Mouse (Mus musculus): ENCODE measurements around the gene Mitf.

Gene Mitf

DNA sequence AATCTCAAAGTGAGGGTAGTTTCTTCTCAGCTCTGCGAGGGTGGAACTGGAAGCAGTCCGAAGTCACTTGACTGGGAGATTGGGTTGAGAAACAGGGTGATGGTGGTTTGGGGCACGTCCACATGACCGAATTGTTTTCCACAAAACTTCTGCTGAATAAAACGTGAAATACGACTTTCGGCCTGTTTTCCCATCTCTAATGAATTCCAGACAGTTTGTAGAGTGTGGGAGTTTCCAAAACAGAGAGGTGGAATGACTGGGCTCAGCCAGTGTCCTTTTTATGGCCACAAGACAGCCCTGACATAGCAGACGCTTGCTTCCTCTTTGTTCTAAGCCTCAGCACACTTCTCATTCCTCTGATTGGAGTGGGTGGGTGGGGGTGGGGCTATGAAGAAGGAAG, 13.7 kb downstream of the Mitf start:
- in situ Hi-C loops (cut with MseI, MboI) = no loop called here

DNA sequence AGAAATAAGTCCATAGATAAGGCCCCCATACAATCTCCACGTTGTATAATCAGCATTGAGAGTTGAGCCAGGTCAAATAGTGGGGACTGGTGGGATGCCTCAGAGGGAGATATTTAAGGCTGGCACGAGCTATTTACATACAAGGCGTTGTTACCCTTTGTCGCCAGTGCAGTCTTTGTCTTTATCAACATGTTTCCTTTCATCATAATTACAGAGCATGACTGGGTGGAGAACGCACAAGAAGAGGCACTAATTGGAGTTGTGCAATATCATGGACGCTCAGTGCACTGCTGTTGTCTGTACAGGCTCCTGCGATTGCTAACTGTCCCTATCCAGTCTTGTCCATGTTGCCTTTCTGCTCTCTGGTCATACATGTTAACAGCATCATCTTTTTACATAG, 15.0 kb downstream of the Mitf start:
- in situ Hi-C loops (cut with MseI, MboI) = no loop called here

DNA sequence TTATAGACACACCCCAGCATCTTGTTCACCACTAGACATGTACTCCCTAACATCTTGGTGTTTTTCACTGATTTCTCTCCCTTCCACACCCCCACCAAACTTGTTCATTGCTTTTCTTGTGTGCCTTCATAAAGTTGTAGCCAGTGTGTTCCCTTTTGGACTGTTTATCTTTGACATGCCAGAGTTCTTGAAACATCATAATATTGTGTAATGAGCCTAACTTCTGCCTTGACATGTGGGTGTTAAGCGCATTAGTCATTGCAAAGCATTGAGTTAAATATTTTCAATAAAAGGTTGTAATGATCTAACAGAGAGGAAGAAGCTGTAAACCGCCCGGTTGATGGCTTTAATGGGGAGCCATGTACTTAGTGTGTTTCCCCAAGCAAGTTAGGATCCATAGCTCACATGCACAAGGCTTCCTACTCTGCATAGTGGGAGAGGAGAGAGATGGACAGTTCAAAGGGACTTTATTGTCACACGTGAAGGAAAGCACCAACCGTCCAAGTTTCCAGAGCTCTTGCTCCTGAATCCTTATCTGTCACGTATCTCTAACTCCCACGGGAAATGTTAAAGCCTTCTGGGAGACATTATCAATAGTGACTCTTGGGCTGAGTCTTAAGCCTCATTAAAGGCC, 19.9 kb downstream of the Mitf start:
- in situ Hi-C loops (cut with MseI, MboI) = no loop called here

DNA sequence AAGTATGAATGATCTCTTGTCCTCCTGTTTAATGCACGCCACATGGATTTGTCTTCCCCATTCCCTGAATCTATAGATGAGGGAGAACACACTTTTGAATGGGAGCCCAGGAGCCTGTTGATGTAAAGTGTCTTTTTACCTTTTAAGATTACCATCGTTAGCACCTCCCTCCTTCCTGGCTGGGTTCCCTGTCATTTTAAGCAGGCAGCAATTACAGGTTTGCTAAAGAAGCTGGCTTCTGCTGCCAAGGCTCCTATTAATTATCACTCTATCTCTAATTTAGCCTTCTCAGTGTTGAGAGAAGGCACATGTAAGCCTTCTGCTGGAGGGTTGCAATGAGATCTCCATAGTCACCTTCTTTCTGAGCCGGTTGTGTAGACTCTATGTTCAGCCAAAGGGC, 21.2 kb downstream of the Mitf start:
- in situ Hi-C loops (cut with MseI, MboI) = no loop called here

DNA sequence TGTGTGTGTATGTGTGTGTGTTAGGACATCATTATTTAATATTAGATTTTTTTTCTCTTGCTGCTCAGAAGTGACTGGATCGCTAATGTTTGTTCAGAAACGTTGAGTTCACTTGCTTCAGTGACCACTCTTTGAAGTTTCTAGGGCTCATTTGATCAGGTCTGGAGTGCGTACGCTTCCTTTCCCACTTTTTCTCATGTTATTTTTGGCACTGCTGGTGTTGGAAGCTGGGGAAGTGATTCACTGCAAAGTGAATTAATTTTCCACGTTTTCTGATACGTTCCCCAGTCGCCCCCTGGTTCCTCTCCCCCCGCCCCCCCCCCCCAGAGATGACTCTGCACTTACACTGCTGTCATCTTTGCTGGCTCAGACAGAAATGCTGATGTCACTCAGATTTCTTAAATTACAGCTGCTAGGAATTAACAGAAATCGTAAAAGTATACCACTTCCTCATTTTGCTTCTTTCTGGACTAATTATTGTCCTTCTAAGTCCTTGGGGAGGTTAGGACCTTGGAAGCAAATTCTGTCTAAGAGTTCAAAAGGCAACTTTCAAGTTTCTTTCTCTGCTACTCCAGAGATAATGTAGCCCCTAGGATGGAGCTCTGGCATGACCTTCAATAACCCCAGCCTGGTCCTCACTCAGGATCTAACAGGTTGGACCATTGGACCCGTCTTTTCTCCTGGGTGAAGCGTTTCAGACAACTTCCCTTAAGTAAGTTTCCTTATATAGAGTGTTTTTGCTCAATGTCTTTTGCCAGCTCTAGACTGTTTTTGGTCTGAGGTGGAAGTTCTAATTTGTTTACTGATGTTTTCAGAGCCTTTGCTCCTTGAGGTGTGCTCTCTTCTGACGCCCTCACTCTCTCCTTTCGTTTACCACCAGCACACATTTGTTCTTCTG, 22.2 kb downstream of the Mitf start:
- in situ Hi-C loops (cut with MseI, MboI) = no loop called here

DNA sequence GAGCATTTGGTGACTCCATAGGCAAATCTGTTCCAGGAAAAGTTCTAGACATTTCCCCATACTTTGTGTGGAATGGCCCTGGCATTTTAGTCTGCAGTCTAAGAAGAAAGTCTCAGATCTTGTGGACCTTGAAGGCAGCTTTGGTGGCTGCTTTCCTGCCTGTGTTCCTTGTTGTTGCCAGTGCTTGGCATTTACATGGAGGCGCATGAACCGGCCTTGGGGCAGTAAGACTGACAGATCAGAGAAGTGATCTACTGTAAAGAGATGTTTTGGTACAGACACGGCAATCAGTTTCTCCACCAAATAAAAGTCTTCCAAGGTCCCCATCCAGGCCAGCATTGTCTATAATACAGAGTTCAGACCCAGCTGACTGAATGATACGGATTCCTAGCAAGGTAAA, 25.6 kb downstream of the Mitf start:
- in situ Hi-C loops (cut with MseI, MboI) = no loop called here

DNA sequence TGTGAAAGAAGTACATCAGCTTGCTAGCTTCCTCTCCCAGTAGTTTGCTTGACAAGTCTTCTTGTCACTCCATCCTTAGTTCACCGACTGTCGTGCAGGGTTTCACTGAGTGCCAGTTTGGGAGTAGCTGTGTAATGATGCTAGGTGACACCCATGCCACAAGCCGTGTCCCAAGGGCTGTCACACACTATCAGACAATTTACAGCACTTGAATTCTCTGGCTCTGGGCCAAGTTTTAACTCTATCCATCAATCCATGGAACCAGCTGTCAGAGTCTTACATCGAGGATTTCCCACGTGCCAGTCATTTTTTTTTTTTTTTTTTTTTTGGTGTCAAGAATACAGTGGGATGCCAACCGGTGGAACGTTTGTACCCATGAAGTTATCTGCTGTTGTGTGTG, 29.3 kb downstream of the Mitf start:
- in situ Hi-C loops (cut with MseI, MboI) = no loop called here

DNA sequence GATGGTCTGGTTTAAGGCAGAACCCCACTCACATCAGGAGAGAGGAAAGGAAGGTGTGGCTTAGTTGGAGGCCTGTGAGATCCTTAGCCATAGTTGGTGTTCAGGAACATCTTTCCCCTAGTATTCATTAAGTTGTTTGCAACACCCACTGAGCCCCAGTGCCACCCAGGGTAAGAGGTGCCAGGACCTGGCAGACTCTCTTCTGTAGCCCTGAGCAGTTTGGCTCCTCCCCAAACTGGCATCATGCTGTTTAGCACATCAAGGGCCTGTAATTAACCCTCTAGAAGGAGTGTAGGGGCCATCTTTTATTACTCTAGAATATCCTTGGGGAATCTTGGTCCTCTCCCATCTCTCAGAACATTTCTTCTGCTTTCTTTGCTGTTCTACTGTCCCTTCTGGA, 30.9 kb downstream of the Mitf start:
- in situ Hi-C loops (cut with MseI, MboI) = no loop called here

DNA sequence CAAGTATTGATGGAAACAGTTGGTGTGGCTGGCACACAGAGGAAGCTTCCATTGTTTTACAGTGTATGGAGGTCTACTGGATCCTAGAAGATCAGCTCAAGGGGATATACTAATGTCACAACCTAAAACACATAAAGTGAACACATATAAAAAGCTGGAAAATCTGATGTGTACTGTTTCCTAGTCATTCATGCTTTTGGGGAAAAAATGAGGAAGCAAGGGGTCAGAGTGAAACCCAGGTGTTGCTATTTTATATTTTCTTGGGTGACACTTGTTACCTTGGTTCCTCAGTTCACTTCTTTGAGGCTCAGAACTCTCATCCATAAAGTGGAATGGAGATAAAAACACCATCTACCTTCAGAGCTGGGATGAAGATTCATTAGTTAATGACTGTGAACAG, 32.7 kb downstream of the Mitf start:
- in situ Hi-C loops (cut with MseI, MboI) = no loop called here

DNA sequence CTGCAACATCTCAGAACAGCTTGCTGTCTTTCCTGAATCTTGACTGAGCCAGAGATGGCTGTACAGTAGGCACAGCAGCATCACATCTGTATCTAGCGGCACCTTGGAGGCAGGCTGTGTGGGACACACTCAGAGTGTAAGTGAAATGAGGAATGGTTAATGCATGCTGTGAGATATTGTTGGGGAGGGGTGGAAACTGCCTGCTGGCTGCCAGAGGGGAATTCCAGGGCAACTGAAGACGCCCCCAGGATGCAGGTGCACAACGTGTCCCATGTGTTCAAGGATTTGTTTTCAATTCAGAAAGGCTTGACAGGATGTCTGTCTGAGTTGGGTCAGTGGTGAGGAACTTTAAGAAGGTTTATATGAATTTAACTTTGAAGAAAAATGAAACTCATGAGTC, 37.3 kb downstream of the Mitf start:
- in situ Hi-C loops (cut with MseI, MboI) = no loop called here

DNA sequence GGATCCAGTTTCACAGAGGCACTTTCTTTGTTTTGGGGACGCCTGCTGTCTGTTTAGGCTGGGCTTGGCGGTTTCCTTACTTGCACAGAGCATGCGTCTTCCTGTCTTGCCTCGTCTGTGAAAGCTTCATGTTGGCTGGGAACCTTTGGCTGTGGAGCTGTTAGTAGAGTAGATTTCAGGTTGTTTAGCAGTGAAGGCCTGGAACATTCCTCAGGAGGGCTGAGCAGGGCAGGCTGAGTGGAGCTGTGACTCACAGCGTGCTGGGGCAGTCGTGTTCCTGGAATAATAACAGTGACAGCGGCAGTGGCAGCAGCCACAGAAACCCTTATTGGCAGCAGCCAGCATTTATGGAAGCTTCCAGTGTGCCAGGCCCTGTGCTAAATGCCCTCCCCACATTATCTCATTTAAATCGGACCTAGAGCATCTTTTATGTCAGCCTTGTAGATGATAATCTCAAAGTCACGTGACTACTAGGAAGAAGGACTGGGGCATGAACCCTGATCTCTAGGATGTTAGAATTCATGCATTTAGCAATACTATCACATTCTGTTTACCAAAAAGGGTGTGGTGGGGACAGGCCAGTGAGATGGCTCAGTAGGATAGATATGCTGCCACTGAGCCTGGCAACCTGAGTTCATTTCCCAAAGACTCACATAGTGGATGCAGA, 41.5 kb downstream of the Mitf start:
- in situ Hi-C loops (cut with MseI, MboI) = no loop called here

DNA sequence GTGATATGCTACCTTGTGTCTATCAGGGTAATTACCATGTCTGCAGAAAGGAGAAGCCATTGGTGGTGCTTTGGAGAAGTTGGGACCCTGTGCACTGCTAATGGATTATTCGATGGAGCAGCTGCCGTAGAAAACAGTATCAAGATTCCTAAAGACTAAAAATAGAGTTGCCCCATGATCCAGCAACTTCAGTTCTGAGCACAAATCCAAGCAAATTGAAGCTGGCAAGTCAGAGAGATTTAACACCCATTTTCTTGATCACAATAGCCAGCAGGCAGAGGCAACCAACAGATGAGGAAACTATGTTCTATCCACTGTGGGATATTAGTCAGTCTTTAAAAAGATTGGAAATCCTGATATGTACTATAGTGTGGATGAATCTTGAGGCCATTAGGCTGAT, 47.4 kb downstream of the Mitf start:
- in situ Hi-C loops (cut with MseI, MboI) = no loop called here

DNA sequence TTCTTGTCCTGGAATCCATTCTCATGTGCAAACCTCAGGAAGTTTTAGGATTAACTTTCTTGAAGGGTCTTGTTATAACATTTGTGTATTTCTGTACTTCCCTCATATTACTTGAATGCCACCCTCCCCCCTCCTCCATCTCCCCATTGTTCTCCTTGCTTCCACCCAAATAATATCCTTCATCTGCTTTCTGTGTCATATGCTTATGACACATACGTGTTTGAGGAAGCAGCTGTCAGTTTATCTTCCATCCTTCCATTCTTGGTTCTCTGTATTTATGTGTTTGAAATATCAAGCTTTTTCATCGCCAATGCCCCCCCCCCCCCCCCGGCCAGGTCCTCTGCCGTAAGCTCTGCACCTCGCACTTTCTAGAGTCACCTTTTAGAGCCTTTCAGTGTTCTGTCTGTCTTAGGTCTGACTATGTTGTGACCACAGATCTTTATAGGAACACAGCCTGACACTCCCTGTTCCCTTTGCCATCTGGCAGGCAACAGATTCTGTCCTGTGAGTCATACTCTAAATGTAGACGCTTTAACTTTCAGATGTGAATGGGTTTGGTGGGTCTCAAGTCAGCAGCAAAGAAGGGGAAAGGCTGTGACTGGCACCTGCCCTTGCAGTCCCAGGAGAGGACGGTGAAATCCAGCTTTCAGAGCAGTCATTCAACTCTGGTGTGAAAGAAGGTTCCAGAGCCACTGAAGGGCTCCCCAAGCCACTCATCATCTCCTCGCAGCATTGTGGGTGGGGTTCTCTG, 48.7 kb downstream of the Mitf start:
- in situ Hi-C loops (cut with MseI, MboI) = no loop called here

DNA sequence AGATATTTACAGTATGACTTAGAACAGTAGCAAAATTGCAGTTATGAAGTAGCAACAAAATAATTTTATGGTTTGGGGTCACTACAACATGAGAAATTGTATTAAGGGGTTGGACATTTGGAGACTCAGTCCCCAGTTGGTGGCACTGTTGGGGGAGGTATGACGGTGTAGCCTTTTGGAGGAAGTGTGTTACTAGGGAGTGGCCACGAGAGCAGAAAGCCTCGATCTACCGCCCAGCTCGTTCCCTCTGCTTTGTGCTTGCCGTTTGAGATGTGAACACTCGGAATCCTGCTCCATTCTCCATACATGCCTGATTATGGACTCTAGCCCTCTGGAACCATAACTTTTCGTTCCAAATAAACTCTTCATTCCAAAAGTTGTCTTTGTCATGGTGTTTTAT, 49.6 kb downstream of the Mitf start:
- in situ Hi-C loops (cut with MseI, MboI) = no loop called here

DNA sequence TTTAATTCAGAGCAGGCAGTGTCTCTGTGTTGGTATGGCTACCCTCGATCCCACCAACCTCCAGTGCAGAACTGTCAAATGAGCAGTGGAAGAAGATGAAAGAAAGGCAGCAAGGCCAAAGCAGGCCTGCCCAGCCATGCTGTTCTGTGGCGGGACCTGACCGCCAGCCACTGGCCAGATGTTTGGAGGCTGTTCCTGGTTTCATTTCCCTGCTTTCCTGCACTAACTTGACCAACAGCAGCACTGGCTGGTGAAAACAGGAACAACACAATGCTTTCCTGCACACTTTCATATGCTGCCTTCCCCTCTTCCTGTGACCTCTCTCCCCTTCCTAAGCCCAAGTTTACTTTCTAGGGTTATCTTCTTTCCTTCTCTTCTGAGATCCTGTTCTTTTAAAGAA, 50.8 kb downstream of the Mitf start:
- in situ Hi-C loops (cut with MseI, MboI) = no loop called here

DNA sequence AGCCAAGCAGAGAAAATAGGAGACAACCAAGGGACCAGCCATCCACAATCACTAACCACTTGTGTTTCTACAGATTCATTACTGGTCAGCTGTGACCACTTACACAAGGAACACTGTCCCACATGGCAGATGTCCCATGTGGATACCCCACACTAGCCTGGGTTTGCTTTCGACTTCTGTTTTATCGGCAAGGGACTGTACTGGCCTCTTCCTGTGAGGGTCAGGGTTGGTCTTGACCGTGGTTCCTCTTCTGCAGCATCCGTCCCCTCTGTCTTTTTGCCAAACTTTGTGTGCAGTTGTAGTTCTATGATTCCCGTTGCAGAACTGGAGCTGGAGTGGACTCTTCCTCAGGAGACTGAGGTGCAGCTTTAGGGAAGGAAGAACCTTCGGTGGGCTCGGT, 59.7 kb downstream of the Mitf start:
- in situ Hi-C loops (cut with MseI, MboI) = no loop called here

DNA sequence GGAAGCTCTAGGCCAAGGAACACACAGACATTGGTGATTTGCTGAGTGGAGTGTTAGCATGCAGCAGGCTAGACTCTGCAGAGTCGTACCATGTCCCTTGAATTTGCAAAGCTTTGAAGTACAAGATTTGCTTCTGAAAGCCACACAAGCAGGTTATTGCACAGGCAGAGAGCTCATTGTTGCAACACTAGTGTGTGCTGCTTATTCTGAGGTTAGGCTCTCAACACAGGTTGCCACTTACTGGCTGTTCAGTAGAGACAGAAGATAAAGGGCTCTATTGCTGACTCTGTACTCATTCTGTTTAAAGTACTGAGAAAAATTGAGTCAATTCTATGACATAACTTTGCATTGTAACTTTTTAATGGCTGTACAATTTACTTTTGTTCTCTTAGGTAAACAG, 61.2 kb downstream of the Mitf start:
- in situ Hi-C loops (cut with MseI, MboI) = no loop called here

DNA sequence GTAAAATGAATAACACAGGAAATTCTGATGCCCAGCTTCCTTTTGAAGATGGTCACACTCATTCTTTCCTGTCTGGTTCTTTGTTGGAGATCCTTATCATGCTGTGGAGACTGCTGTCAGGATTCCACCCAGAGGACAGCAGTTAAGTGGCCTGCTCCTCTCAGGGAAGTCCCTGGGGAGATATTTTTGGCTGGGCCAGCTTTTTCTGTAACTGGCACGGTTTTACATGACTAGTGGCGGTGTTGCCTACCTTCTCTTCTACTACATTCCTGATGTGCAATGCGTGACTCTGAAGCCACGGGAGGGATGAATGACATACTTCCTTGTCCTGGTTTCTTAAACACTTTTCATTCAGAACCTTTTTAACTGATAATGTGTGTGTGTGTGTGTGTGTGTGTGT, 63.1 kb downstream of the Mitf start:
- in situ Hi-C loops (cut with MseI, MboI) = no loop called here

DNA sequence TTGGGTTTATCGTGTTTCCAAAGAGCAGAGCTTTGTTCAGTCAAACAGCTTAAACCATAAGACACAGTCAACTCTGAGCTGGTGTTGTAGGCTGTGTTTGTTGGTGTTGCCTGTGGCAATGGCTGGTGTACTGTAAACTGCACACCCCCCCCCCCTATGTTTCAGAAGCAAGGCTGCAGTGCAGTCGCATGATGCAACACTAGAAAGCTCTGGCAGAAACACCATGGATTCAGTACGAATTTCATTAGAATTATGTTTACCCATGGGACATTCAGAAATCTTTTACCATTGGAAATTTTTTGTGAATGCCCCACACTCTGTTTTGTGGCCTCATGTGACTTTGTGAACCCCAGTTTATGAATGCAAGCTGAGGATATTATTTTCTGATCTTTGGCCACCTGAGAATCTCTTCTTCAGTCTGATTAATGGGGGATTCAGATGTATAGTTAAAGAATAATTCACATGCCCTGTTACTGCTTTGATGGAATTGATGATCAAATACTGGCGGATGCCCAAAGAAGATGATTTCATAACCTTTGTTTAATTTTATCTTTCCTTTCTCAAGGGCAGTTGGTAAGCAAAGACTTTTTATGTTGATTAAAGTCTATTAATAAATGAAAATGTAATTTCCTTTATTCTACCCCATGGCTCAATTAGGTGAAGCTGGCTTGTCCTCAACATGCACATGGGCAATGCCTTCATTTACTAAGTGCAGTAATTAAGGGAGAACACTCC, 64.6 kb downstream of the Mitf start:
- in situ Hi-C loops (cut with MseI, MboI) = no loop called here

DNA sequence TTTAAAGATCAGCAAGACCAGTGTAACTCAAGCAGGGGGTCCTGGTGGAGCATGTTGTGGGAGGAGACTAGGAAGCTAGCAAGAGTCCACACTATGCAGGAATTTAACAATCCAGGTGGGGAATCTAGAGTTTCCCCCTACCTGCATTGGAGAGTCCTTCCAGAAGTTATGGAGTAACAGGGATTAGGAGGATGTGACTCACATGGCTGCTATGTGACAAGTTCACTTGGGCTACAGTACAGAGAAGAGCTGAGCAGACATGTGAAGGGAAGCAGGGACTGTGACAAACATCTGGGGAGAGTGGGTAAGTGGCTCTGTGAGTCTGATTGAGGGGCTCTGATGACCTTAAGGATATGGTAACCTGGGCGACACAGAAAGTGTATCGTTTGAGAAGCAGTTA, 66.2 kb downstream of the Mitf start:
- in situ Hi-C loops (cut with MseI, MboI) = no loop called here

DNA sequence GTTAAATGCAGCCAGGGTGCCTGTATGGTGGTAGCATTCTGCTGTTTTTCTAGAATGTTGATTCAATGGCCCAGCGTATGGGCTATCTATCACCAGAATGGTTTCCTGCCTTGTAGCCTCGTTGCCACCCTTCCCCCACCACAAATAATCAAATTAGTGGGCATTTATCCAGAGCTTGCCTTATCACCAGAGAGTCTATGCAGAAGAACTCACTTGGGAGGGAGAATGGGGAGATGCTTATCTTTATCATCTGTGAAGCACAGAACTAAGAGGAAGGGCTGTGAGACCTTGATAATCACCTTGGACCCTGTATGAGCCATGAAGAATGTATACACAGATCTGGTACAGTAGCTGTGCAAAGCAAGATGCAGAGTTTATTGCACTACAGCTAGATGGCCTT, 70.1 kb downstream of the Mitf start:
- in situ Hi-C loops (cut with MseI, MboI) = no loop called here

DNA sequence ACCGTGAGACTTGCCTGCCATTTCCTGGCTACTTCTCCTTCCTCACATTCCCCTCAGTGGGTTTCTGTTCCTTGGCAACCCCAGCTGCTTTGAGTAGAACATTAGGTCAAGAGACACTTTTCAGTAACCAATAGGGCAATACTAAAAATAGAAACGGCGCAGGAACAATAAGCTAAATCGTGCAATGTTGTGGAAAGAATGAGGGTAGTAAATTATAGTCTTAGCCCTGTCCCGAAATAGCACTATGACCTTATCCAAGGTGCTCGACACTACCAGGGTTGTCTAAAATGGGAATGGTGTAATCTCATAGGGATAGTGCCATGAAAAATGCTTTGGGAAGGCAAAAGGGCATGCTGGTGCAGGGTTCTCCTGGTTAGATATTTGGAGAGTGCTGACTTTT, 70.6 kb downstream of the Mitf start:
- in situ Hi-C loops (cut with MseI, MboI) = no loop called here
